Mouse (Mus musculus) lung, embryonic 15.5 days (tissue): ENCODE measurements around the gene Polrmt. TPM values are rescaled to one million over a fixed set of nuclear protein-coding genes. Genes with fewer than 3 reads are reported as not detected.
"Not testable (repeated sequence)": the region's sequence is repeated elsewhere in the genome, so short reads cannot be mapped to it uniquely, and the experiment has no call there.

Experiments
- ATAC-seq: fragments of 200-750 bp; cut with Nextera tagmentation; 2 replicates; pipeline ENCODE4 v1.8.0; 2017; ENCODE audit warnings: moderate number of reproducible peaks, borderline replicate concordance; ENCODE audit not compliant: low FRiP score, low TSS enrichment; ENCODE audit errors: extremely low read depth
- H3K27ac ChIP-seq: fragments of 300-500 bp; sonication (generic); 2 replicates; pipeline ENCODE4 v1.5.1; 2015; ENCODE audit warnings: moderate library complexity, mild to moderate bottlenecking, inconsistent platforms
- H3K27me3 ChIP-seq: fragments of 300-500 bp; sonication (generic); 2 replicates; pipeline ENCODE4 v1.6.1; 2015; ENCODE audit warnings: inconsistent platforms
- H3K36me3 ChIP-seq: fragments of 300-500 bp; sonication (generic); 2 replicates; pipeline ENCODE4 v1.6.1; 2015; ENCODE audit warnings: inconsistent platforms
- H3K4me1 ChIP-seq: fragments of 300-500 bp; sonication (generic); 2 replicates; pipeline ENCODE4 v1.6.1; 2015; ENCODE audit warnings: inconsistent platforms
- H3K4me2 ChIP-seq: fragments of 300-500 bp; sonication (generic); 2 replicates; pipeline ENCODE4 v1.6.1; 2015; ENCODE audit warnings: inconsistent platforms, mild to moderate bottlenecking, moderate library complexity
- H3K4me3 ChIP-seq: fragments of 300-500 bp; sonication (generic); 2 replicates; pipeline ENCODE4 v1.5.1; 2015; ENCODE audit warnings: mild to moderate bottlenecking, inconsistent platforms
- H3K9ac ChIP-seq: fragments of 300-500 bp; sonication (generic); 2 replicates; pipeline ENCODE4 v1.6.1; 2015; ENCODE audit warnings: inconsistent platforms
- H3K9me3 ChIP-seq: fragments of 300-500 bp; sonication (generic); 2 replicates; pipeline ENCODE4 v1.6.1; 2016; ENCODE audit warnings: inconsistent platforms
- WGBS: fragments of 180-500 bp; shearing (Covaris S2); methylation state at CpG from one replicate; pipeline ENCODE4 v1.1.7; 2015; 5-methylcytosine and 5-hydroxymethylcytosine counted together
- polyA plus RNA-seq: library from polyadenylated mRNA; unstranded; fragments of >200 nt; fragmentation: Nextera tagmentation; extraction: Ambion mirVana; gene quantifications from 2 replicates; pipeline ENCODE4 v1.2.1, GENCODE M21; 2015

Polrmt gene
- polyA plus RNA-seq, 1 experiment from 2014 or later = 49.2 TPM

GRCm38 (mm10) chr10:79703541-79703940, 42.8 kb downstream of the Polrmt start:
- H3K4me2 ChIP-seq = peak overlapping the region; percentile 58
- H3K9me3 ChIP-seq = no peaks in the 10 kb centered on the region
- no peaks in the 10 kb centered on the region; the same call in 1 of the 2 replicates for H3K36me3 ChIP-seq
- 72% methylated on average over 10 of the region's 10 CpGs for WGBS
- H3K4me3 ChIP-seq = peak overlapping the region; percentile 90
- H3K27me3 ChIP-seq = no peaks in the 10 kb centered on the region
- H3K27ac ChIP-seq = peak overlapping the region; percentile 86
- no peak overlapping the region for H3K9ac ChIP-seq
- peaks cover 58% of the 10 kb centered on the region for H3K4me1 ChIP-seq
- ATAC-seq = no peak

GRCm38 (mm10) chr10:79702970-79703369, 43.4 kb downstream of the Polrmt start:
- H3K36me3 ChIP-seq, H3K4me2 ChIP-seq, H3K9ac ChIP-seq, H3K27me3 ChIP-seq, H3K4me3 ChIP-seq, H3K27ac ChIP-seq, H3K9me3 ChIP-seq, ATAC-seq: not testable (repeated sequence)
- peaks cover 59% of the 10 kb centered on the region for H3K4me1 ChIP-seq
- WGBS = 71% methylated on average over 4 of the region's 4 CpGs

GRCm38 (mm10) chr10:79701443-79702129, 44.8 kb downstream of the Polrmt start:
- H3K36me3 ChIP-seq = no peaks in the 10 kb centered on the region; the same call in 1 of the 2 replicates
- no peaks in the 10 kb centered on the region for H3K27me3 ChIP-seq
- peaks cover 55% of the 10 kb centered on the region for H3K4me1 ChIP-seq
- H3K27ac ChIP-seq = peak overlapping the region; percentile 96
- 26% methylated on average over 10 of the region's 10 CpGs for WGBS
- H3K4me2 ChIP-seq = no peak overlapping the region
- peak overlapping the region; percentile 4 for H3K9ac ChIP-seq
- no peaks in the 10 kb centered on the region for H3K9me3 ChIP-seq
- H3K4me3 ChIP-seq = no peak overlapping the region
- ATAC-seq = peak; percentile 25

- peak overlapping the region; percentile 4; the same call in 1 of the 2 replicates for H3K9ac ChIP-seq
- H3K4me2 ChIP-seq = no peak overlapping the region
- no peak for ATAC-seq
- peak overlapping the region; percentile 96 for H3K27ac ChIP-seq
- peaks cover 55% of the 10 kb centered on the region for H3K4me1 ChIP-seq
- no peaks in the 10 kb centered on the region for H3K9me3 ChIP-seq
- no peaks in the 10 kb centered on the region for H3K27me3 ChIP-seq
- 30% methylated on average over 7 of the region's 7 CpGs for WGBS
- H3K4me3 ChIP-seq = no peak overlapping the region
- no peaks in the 10 kb centered on the region for H3K36me3 ChIP-seq
Observed at GRCm38 (mm10) chr10:79700676-79701075, 45.7 kb downstream of the Polrmt start.

- Histone ChIP-seq H3K27me3 (no peaks in the 10 kb centered on the region), H3K4me2 (no peak overlapping the region), H3K36me3 (no peaks in the 10 kb centered on the region), H3K27ac (peak overlapping the region; percentile 93), H3K4me3 (no peak overlapping the region), H3K9me3 (no peaks in the 10 kb centered on the region), H3K9ac (no peak overlapping the region), H3K4me1 (peaks cover 50% of the 10 kb centered on the region)
- WGBS = 91% methylated on average over 6 of the region's 6 CpGs
- ATAC-seq = no peak
Observed at GRCm38 (mm10) chr10:79698459-79698858, 47.9 kb downstream of the Polrmt start.

- peak overlapping the region; percentile 93 for H3K27ac ChIP-seq
- 30% methylated on average over 6 of the region's 6 CpGs for WGBS
- ATAC-seq = peak; percentile 30; the same call in 1 of the 2 replicates
Observed at GRCm38 (mm10) chr10:79697916-79698315, 48.5 kb downstream of the Polrmt start.

GRCm38 (mm10) chr10:79696129-79696651, 50.2 kb downstream of the Polrmt start:
- Histone ChIP-seq H3K4me2 (peak overlapping the region; percentile 33; the same call in 1 of the 2 replicates), H3K4me3 (no peak overlapping the region), H3K27ac (peak overlapping the region; percentile 93), H3K36me3 (no peaks in the 10 kb centered on the region), H3K9me3 (no peaks in the 10 kb centered on the region), H3K27me3 (no peaks in the 10 kb centered on the region), H3K4me1 (peaks cover 40% of the 10 kb centered on the region), H3K9ac (peak overlapping the region; percentile 12; the same call in 1 of the 2 replicates)
- 0 out of 2 replicates have a peak, but pooled peaks have one; percentile 10 for ATAC-seq
- 37% methylated on average over 9 of the region's 9 CpGs for WGBS

More at GRCm38 (mm10) chr10:79697916-79698315, 48.5 kb downstream of the Polrmt start:
- H3K4me1 ChIP-seq = peaks cover 50% of the 10 kb centered on the region
- H3K4me3 ChIP-seq = no peak overlapping the region
- H3K36me3 ChIP-seq = no peaks in the 10 kb centered on the region
- no peak overlapping the region for H3K4me2 ChIP-seq
- no peaks in the 10 kb centered on the region for H3K9me3 ChIP-seq
- H3K27me3 ChIP-seq = no peaks in the 10 kb centered on the region
- no peak overlapping the region for H3K9ac ChIP-seq

GRCm38 (mm10) chr10:79695231-79696128, 50.9 kb downstream of the Polrmt start:
- no peaks in the 10 kb centered on the region for H3K36me3 ChIP-seq
- peak overlapping the region; percentile 33; the same call in 1 of the 2 replicates for H3K4me2 ChIP-seq
- no peak; the same call in 1 of the 2 replicates for ATAC-seq
- no peak overlapping the region for H3K4me3 ChIP-seq
- H3K9me3 ChIP-seq = no peaks in the 10 kb centered on the region
- peaks cover 34% of the 10 kb centered on the region for H3K4me1 ChIP-seq
- peak overlapping the region; percentile 8; the same call in 1 of the 2 replicates for H3K9ac ChIP-seq
- H3K27ac ChIP-seq = peak overlapping the region; percentile 93
- no peaks in the 10 kb centered on the region for H3K27me3 ChIP-seq
- 48% methylated on average over 13 of the region's 13 CpGs for WGBS

GRCm38 (mm10) chr10:79694379-79694655, 52.1 kb downstream of the Polrmt start:
- H3K4me1 ChIP-seq = peaks cover 33% of the 10 kb centered on the region
- peaks cover under 1% of the 10 kb centered on the region; the same call in 1 of the 2 replicates for H3K36me3 ChIP-seq
- H3K27me3 ChIP-seq = no peaks in the 10 kb centered on the region
- no peak overlapping the region for H3K27ac ChIP-seq
- H3K9me3 ChIP-seq = no peaks in the 10 kb centered on the region
- no peak overlapping the region for H3K4me2 ChIP-seq
- WGBS = 72% methylated on average over 6 of the region's 6 CpGs
- ATAC-seq = no peak
- no peak overlapping the region for H3K4me3 ChIP-seq
- H3K9ac ChIP-seq = no peak overlapping the region

GRCm38 (mm10) chr10:79693580-79694378, 52.6 kb downstream of the Polrmt start:
- H3K4me2 ChIP-seq = no peak overlapping the region
- H3K4me3 ChIP-seq = no peak overlapping the region
- ATAC-seq = no peak
- H3K36me3 ChIP-seq = peaks cover 6% of the 10 kb centered on the region
- H3K9ac ChIP-seq = no peak overlapping the region
- H3K27me3 ChIP-seq = no peaks in the 10 kb centered on the region
- no peaks in the 10 kb centered on the region for H3K9me3 ChIP-seq
- 63% methylated on average over 12 of the region's 12 CpGs for WGBS
- no peak overlapping the region for H3K27ac ChIP-seq
- peaks cover 33% of the 10 kb centered on the region for H3K4me1 ChIP-seq

GRCm38 (mm10) chr10:79691986-79692548, 54.3 kb downstream of the Polrmt start:
- no peaks in the 10 kb centered on the region for H3K9me3 ChIP-seq
- H3K4me3 ChIP-seq = no peak overlapping the region
- no peak for ATAC-seq
- no peak overlapping the region for H3K4me2 ChIP-seq
- peaks cover 18% of the 10 kb centered on the region for H3K4me1 ChIP-seq
- H3K9ac ChIP-seq = no peak overlapping the region
- 93% methylated on average over 2 of the region's 2 CpGs for WGBS
- H3K36me3 ChIP-seq = peaks cover 23% of the 10 kb centered on the region
- no peaks in the 10 kb centered on the region for H3K27me3 ChIP-seq
- no peak overlapping the region for H3K27ac ChIP-seq
